Mouse (Mus musculus) testis, adult 2 months (tissue): ENCODE measurements around the gene Clec3b. TPM values are rescaled to one million over a fixed set of nuclear protein-coding genes. Genes with fewer than 3 reads are reported as not detected.

Experiments used
- H3K27ac ChIP-seq: fragments of 200-500 bp; 2 replicates; pipeline ENCODE4 v1.5.1; 2012; ENCODE audit warnings: low read depth, low read length; ENCODE audit not compliant: control insufficient read depth, insufficient read depth
- H3K27me3 ChIP-seq: fragments of 200-500 bp; 2 replicates; pipeline ENCODE4 v1.6.1; 2012; ENCODE audit warnings: mild to moderate bottlenecking, low read length, moderate library complexity; ENCODE audit not compliant: control insufficient read depth, insufficient read depth
- H3K36me3 ChIP-seq: fragments of 200-500 bp; 2 replicates; pipeline ENCODE4 v1.6.1; 2012; ENCODE audit warnings: mild to moderate bottlenecking, low read length; ENCODE audit not compliant: control insufficient read depth, insufficient read depth
- H3K4me1 ChIP-seq: fragments of 200-500 bp; 2 replicates; pipeline ENCODE4 v1.6.1; 2012; ENCODE audit warnings: low read length; ENCODE audit not compliant: control insufficient read depth, insufficient read depth
- H3K4me3 ChIP-seq: fragments of 200-500 bp; 2 replicates; pipeline ENCODE4 v1.5.1; 2012; ENCODE audit warnings: low read depth, mild to moderate bottlenecking, low read length, moderate library complexity, mixed read lengths; ENCODE audit not compliant: control insufficient read depth
- CTCF ChIP-seq: fragments of 200-500 bp; IDR thresholded peaks from 2 replicates; pipeline ENCODE4 v1.5.1; 2012; ENCODE audit warnings: low read depth, mild to moderate bottlenecking, inconsistent platforms, low read length, moderate library complexity; ENCODE audit not compliant: control insufficient read depth, insufficient read depth, insufficient replicate concordance
- POLR2A ChIP-seq: fragments of 200-500 bp; IDR thresholded peaks from 2 replicates; pipeline ENCODE4 v1.6.1; 2012; ENCODE audit warnings: low read depth, mild to moderate bottlenecking, inconsistent platforms, low read length, moderate library complexity; ENCODE audit not compliant: control insufficient read depth
- polyA plus RNA-seq: library from polyadenylated mRNA; depleted of rRNA; stranded (reverse); fragments of >200 nt; gene quantifications from 2 replicates; pipeline ENCODE4 v1.2.3, GENCODE M21; 2012

Gene Clec3b
- polyA plus RNA-seq, 1 experiment: 7.8 TPM

GRCm38 (mm10) chr9:123173760-123174159 lies 23.0 kb downstream of the Clec3b start:
- Histone ChIP-seq H3K36me3 (no peaks in the 10 kb centered on the region), H3K27me3 (no peaks in the 10 kb centered on the region), H3K27ac (no peak overlapping the region), H3K4me3 (no peak overlapping the region), H3K4me1 (no peaks in the 10 kb centered on the region)
- no peak for TF ChIP-seq POLR2A
- no peak for TF ChIP-seq CTCF

GRCm38 (mm10) chr9:123174356-123174755 lies 23.6 kb downstream of the Clec3b start:
- Histone ChIP-seq H3K36me3 (no peaks in the 10 kb centered on the region), H3K27ac (no peak overlapping the region), H3K4me1 (no peaks in the 10 kb centered on the region), H3K4me3 (no peak overlapping the region), H3K27me3 (no peaks in the 10 kb centered on the region)
- no peak for TF ChIP-seq POLR2A
- no peak for TF ChIP-seq CTCF

GRCm38 (mm10) chr9:123177380-123178048 lies 26.8 kb downstream of the Clec3b start:
- no peaks in the 10 kb centered on the region for H3K4me1 ChIP-seq
- H3K27ac ChIP-seq: no peak overlapping the region
- H3K27me3 ChIP-seq: no peaks in the 10 kb centered on the region
- H3K4me3 ChIP-seq: no peak overlapping the region
- no peaks in the 10 kb centered on the region for H3K36me3 ChIP-seq
- no peak for TF ChIP-seq CTCF
- no peak for TF ChIP-seq POLR2A

GRCm38 (mm10) chr9:123180003-123180402 lies 29.3 kb downstream of the Clec3b start:
- Histone ChIP-seq H3K4me1 (no peaks in the 10 kb centered on the region), H3K27me3 (no peaks in the 10 kb centered on the region), H3K27ac (no peak overlapping the region), H3K36me3 (no peaks in the 10 kb centered on the region), H3K4me3 (no peak overlapping the region)
- no peak for TF ChIP-seq CTCF
- TF ChIP-seq POLR2A: no peak

- Histone ChIP-seq H3K27ac (no peak overlapping the region), H3K36me3 (no peaks in the 10 kb centered on the region), H3K27me3 (no peaks in the 10 kb centered on the region), H3K4me1 (no peaks in the 10 kb centered on the region), H3K4me3 (no peak overlapping the region)
- TF ChIP-seq CTCF: no peak
- TF ChIP-seq POLR2A: no peak
Measured at GRCm38 (mm10) chr9:123183226-123183625, 32.5 kb downstream of the Clec3b start.

- Histone ChIP-seq H3K27me3 (no peaks in the 10 kb centered on the region), H3K4me1 (no peaks in the 10 kb centered on the region), H3K4me3 (no peak overlapping the region), H3K36me3 (no peaks in the 10 kb centered on the region), H3K27ac (no peak overlapping the region)
- TF ChIP-seq CTCF (no peak), POLR2A (no peak)
Measured at GRCm38 (mm10) chr9:123185546-123185945, 34.8 kb downstream of the Clec3b start.

GRCm38 (mm10) chr9:123186151-123186550 lies 35.4 kb downstream of the Clec3b start:
- Histone ChIP-seq H3K27me3 (no peaks in the 10 kb centered on the region), H3K4me1 (no peaks in the 10 kb centered on the region), H3K27ac (no peak overlapping the region), H3K36me3 (no peaks in the 10 kb centered on the region), H3K4me3 (no peak overlapping the region)
- TF ChIP-seq CTCF (no peak), POLR2A (no peak)
